Mouse (Mus musculus) neutrophil, adult 5-6 weeks (primary cell): ENCODE results near the gene Slc38a10. TPM values are rescaled to one million over a fixed set of nuclear protein-coding genes. Genes with fewer than 3 reads are reported as not detected.

Experiments
- ATAC-seq: fragments of 151-379, 151-347 bp; 2 replicates; pipeline ENCODE4 v1.8.0; 2017; ENCODE audit warnings: mild to moderate bottlenecking, moderate TSS enrichment; ENCODE audit not compliant: insufficient number of reproducible peaks, poor library complexity, low FRiP score, severe bottlenecking; ENCODE audit errors: extremely low read depth
- total RNA-seq: library from RNA; stranded (forward); fragments of 200-1000 nt; gene quantifications from 2 replicates; pipeline ENCODE4 v1.2.3, GENCODE M21; 2017

The Slc38a10 gene
- 49.0 and 60.3 TPM in 2 replicates for total RNA-seq

- ATAC-seq, result peak; percentile 98
These were observed at the start of gene Slc38a10 for GRCm38 (mm10) chr11:120151113-120151494. Gene Slc38a10, minus strand, starts transcription at chr11:120151346.

- ATAC-seq, result no peak
These were observed 49.5 kb upstream of the Slc38a10 start for GRCm38 (mm10) chr11:120200621-120201020.

GRCm38 (mm10) chr11:120199766-120200165, 48.6 kb upstream of the Slc38a10 start:
- ATAC-seq, result no peak

GRCm38 (mm10) chr11:120198831-120199230, 47.7 kb upstream of the Slc38a10 start:
- ATAC-seq, result no peak

GRCm38 (mm10) chr11:120190526-120191412, 39.6 kb upstream of the Slc38a10 start:
- ATAC-seq, result no peak

GRCm38 (mm10) chr11:120189459-120190312, 38.5 kb upstream of the Slc38a10 start:
- ATAC-seq, result peak; percentile 74

GRCm38 (mm10) chr11:120188481-120189441, 37.6 kb upstream of the Slc38a10 start:
- no peak for ATAC-seq

- ATAC-seq, result no peak
These were observed 36.9 kb upstream of the Slc38a10 start for GRCm38 (mm10) chr11:120188102-120188480.

- no peak for ATAC-seq
These were observed 36.3 kb upstream of the Slc38a10 start for GRCm38 (mm10) chr11:120187236-120188101.

- no peak for ATAC-seq
These were observed 35.7 kb upstream of the Slc38a10 start for GRCm38 (mm10) chr11:120186821-120187235.

- ATAC-seq, result no peak
These were observed 35.1 kb upstream of the Slc38a10 start for GRCm38 (mm10) chr11:120186145-120186740.

GRCm38 (mm10) chr11:120185316-120186141, 34.4 kb upstream of the Slc38a10 start:
- no peak for ATAC-seq

GRCm38 (mm10) chr11:120184371-120185315, 33.5 kb upstream of the Slc38a10 start:
- ATAC-seq, result no peak

GRCm38 (mm10) chr11:120183708-120184107, 32.6 kb upstream of the Slc38a10 start:
- ATAC-seq, result no peak

- ATAC-seq, result no peak
These were observed 32.0 kb upstream of the Slc38a10 start for GRCm38 (mm10) chr11:120183180-120183579.
